23 mouse cellular contexts compared by ENCODE assay signal in genomic region chr11:24000675-24001074, GRCm38 (mm10).
"Had no signal": no experiment of that assay in that cellular context is flagged by ENCODE, and none has a peak within 500 bp of the region (broad histone marks: within the 10 kb centered on the region; RNA-seq: fewer than 3 reads in every experiment).

No protein-coding gene starts in this region.

- H3K9me3 ChIP-seq: limb, embryonic 10.5 days; limb, embryonic 12.5 days; limb, embryonic 13.5 days; limb, embryonic 15.5 days; liver, embryonic 12.5 days; liver, embryonic 13.5 days; liver, embryonic 15.5 days; lung, embryonic 15.5 days; megakaryocyte, embryonic 14.5 days; midbrain, embryonic 10.5 days; midbrain, embryonic 12.5 days; midbrain, embryonic 13.5 days; midbrain, embryonic 15.5 days; neural tube, embryonic 12.5 days had no signal

- H3K27ac ChIP-seq: limb, embryonic 10.5 days; limb, embryonic 12.5 days; limb, embryonic 13.5 days; limb, embryonic 15.5 days; liver, embryonic 12.5 days; liver, embryonic 13.5 days; liver, embryonic 14.5 days; liver, embryonic 15.5 days; lung, embryonic 15.5 days; macrophage; midbrain, embryonic 10.5 days; midbrain, embryonic 12.5 days; midbrain, embryonic 13.5 days; midbrain, embryonic 15.5 days; neural tube, embryonic 12.5 days had no signal

- H3K27me3 ChIP-seq: limb, embryonic 12.5 days; limb, embryonic 13.5 days; limb, embryonic 15.5 days; liver, embryonic 12.5 days; liver, embryonic 13.5 days; liver, embryonic 15.5 days; lung, embryonic 15.5 days; megakaryocyte, embryonic 14.5 days; midbrain, embryonic 12.5 days; midbrain, embryonic 13.5 days; midbrain, embryonic 15.5 days; neural tube, embryonic 12.5 days had no signal

- H3K4me1 ChIP-seq: limb, embryonic 10.5 days; limb, embryonic 12.5 days; limb, embryonic 13.5 days; liver, embryonic 12.5 days; liver, embryonic 13.5 days; liver, embryonic 15.5 days; lung, embryonic 15.5 days; megakaryocyte, embryonic 14.5 days; midbrain, embryonic 10.5 days; midbrain, embryonic 12.5 days; midbrain, embryonic 13.5 days; midbrain, embryonic 15.5 days; neural tube, embryonic 12.5 days had no signal

- H3K4me2 ChIP-seq: limb, embryonic 12.5 days; limb, embryonic 13.5 days; limb, embryonic 15.5 days; liver, embryonic 11.5 days; liver, embryonic 12.5 days; liver, embryonic 13.5 days; liver, embryonic 15.5 days; lung, embryonic 14.5 days; lung, embryonic 15.5 days; midbrain, embryonic 11.5 days; midbrain, embryonic 12.5 days; midbrain, embryonic 13.5 days; midbrain, embryonic 15.5 days; neural tube, embryonic 12.5 days had no signal

- H3K36me3 ChIP-seq: limb, embryonic 10.5 days; limb, embryonic 12.5 days; limb, embryonic 13.5 days; limb, embryonic 15.5 days; liver, embryonic 12.5 days; liver, embryonic 13.5 days; liver, embryonic 15.5 days; lung, embryonic 15.5 days; midbrain, embryonic 10.5 days; midbrain, embryonic 12.5 days; midbrain, embryonic 13.5 days; midbrain, embryonic 15.5 days; neural tube, embryonic 12.5 days had no signal

- H3K9ac ChIP-seq: limb, embryonic 12.5 days; limb, embryonic 13.5 days; limb, embryonic 15.5 days; liver, embryonic 12.5 days; liver, embryonic 13.5 days; liver, embryonic 14.5 days; liver, embryonic 15.5 days; liver, postnatal 0 days; lung, embryonic 14.5 days; lung, embryonic 15.5 days; midbrain, embryonic 12.5 days; midbrain, embryonic 13.5 days; midbrain, embryonic 15.5 days; neural tube, embryonic 12.5 days had no signal

- ATAC-seq: liver, embryonic 12.5 days; liver, postnatal 0 days; lung, postnatal 0 days; midbrain, embryonic 13.5 days; midbrain, embryonic 15.5 days; midbrain, embryonic 16.5 days had no signal

- H3K4me3 ChIP-seq: limb, embryonic 10.5 days; limb, embryonic 12.5 days; limb, embryonic 13.5 days; limb, embryonic 15.5 days; liver, embryonic 12.5 days; liver, embryonic 13.5 days; liver, embryonic 15.5 days; lung, embryonic 15.5 days; megakaryocyte, embryonic 14.5 days; midbrain, embryonic 10.5 days; midbrain, embryonic 12.5 days; midbrain, embryonic 13.5 days; midbrain, embryonic 15.5 days; myocyte; neural tube, embryonic 12.5 days had no signal
